Mouse (Mus musculus) erythroblast, adult 5-6 weeks (primary cell): ENCODE data around the gene 2310033P09Rik. TPM values are rescaled to one million over a fixed set of nuclear protein-coding genes. Genes with fewer than 3 reads are reported as not detected.

Experiments
- ATAC-seq: replicated peaks from 2 replicates; pipeline ENCODE4 v1.8.0; 2016; ENCODE audit warnings: moderate number of reproducible peaks, mild to moderate bottlenecking, moderate TSS enrichment, inconsistent platforms; ENCODE audit not compliant: poor library complexity, low FRiP score, severe bottlenecking
- total RNA-seq, 2 experiments: library from RNA; stranded (forward) in 1 of 2; stranded (reverse) in 1 of 2; fragments of 150-400 nt in 1 of 2; fragments of 200-764, 138-1000 nt in 1 of 2; gene quantifications; 2 replicates each; pipeline versions ENCODE4 v1.2.3 to v1.2.4; 2015 to 2017; ENCODE audit warnings: low replicate concordance in 2 of 2

The 2310033P09Rik gene
- total RNA-seq (2015; ENCODE audit: low replicate concordance) (0.77 and 6.9 TPM in 2 replicates), total RNA-seq (2017; ENCODE audit: low replicate concordance) (4.4 and 8.2 TPM in 2 replicates)

- ATAC-seq = peak; percentile 87
Observed at GRCm38 (mm10) chr11:59208153-59208831, at the start of gene 2310033P09Rik. Gene 2310033P09Rik (plus strand): TSS chr11:59208321.

- no peak for ATAC-seq
Observed at GRCm38 (mm10) chr11:59159099-59159498, 49.0 kb upstream of the 2310033P09Rik start.

DNA sequence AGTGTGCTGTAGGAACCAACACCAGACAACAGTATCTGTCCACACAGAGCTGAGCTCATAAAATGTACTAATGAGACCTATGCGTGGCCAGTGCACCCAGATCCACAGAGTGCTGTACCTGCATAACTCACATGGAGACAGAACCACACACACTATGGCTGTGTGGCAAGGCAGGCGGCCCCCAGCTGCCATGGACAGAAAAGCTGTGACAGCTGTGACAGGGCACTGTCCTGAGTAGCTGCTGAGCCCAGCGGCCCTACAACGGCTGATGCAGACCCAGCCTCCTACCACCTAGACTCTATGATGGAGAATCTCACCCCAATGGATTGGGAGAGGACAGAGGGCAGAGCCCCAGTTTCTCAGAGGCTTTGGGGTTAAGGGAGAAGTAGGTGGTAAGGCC is 48.6 kb upstream of the 2310033P09Rik start:
- ATAC-seq = no peak

GRCm38 (mm10) chr11:59161398-59161797 is 46.7 kb upstream of the 2310033P09Rik start:
- ATAC-seq = no peak

- peak; percentile 24; the same call in 1 of the 2 replicates for ATAC-seq
Observed at GRCm38 (mm10) chr11:59162443-59163254, 45.5 kb upstream of the 2310033P09Rik start.

GRCm38 (mm10) chr11:59163255-59164236 is 44.6 kb upstream of the 2310033P09Rik start, which contains the start of gene Iba57:
Gene Iba57 (minus strand): TSS chr11:59163739.
- ATAC-seq = peak; percentile 76

- ATAC-seq = peak; percentile 76
Observed at GRCm38 (mm10) chr11:59164384-59164783, 43.7 kb upstream of the 2310033P09Rik start.

DNA sequence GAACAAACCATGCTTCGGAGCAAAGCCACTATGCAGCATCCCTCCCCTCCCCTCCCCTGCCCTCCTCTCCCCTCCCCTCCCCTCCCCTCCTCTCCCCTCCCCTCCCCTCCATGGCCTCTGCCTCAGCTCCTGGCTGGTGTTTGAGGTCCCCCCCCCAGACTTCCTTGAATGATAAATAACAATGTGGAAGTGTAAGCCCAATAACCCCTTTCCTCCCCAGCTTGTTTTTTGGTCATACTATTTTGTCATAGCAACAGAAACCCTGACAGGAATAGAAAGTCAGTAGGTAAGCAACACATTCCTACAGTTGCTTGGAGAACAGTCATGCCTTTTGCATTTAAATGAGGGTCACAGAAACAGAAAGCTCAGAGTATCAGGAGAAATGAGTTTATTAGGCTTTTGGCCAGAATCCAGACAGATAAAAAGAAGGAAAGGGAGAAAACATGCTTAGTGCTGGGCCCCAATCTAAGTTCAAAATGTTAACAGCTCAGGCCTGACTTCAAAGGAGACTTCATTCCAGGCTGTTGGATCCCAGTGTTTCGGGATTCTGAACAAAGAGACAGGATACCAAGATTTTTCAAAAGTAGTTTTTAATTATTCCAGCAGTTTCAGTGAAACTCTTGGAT is 42.4 kb upstream of the 2310033P09Rik start:
- ATAC-seq = no peak

DNA sequence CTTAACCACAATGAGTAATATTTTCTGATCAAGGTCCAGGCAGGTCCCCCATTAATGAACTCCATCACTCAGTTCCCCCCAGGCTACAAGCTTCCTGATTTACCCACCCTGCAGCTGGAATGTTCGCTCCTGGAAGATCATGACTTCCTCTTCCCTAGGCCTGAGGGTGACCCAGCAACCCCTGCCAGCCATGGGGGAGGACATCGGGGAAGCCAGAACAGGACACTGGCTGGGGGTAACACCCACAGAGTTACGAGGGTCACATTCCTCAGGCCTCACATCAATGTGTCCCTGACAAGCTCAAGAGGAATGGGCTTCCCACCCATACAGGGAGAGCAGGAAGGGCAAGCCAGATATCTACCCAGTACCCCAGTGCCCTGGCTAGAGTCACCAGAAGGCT is 38.3 kb upstream of the 2310033P09Rik start:
- ATAC-seq = no peak

DNA sequence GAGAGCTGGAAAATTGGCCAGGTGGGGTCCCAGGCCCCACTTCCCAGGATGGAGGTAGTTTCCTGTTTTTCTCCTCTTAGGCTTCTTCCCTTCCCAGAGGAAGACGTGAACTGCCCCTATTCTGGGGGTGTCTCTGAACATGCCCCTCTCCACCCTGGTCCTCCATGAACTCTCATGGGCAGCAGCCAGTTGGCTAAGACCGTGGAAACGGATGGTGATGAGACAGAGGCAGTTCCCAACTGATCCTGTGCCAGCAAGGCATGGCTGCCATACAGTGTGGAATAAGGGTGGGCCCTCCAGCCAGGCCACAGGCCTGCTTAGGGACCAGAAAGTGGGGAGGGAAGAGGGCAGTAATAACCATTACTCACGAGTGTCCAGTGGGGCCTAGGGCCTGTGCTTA is 37.6 kb upstream of the 2310033P09Rik start:
- ATAC-seq = no peak

DNA sequence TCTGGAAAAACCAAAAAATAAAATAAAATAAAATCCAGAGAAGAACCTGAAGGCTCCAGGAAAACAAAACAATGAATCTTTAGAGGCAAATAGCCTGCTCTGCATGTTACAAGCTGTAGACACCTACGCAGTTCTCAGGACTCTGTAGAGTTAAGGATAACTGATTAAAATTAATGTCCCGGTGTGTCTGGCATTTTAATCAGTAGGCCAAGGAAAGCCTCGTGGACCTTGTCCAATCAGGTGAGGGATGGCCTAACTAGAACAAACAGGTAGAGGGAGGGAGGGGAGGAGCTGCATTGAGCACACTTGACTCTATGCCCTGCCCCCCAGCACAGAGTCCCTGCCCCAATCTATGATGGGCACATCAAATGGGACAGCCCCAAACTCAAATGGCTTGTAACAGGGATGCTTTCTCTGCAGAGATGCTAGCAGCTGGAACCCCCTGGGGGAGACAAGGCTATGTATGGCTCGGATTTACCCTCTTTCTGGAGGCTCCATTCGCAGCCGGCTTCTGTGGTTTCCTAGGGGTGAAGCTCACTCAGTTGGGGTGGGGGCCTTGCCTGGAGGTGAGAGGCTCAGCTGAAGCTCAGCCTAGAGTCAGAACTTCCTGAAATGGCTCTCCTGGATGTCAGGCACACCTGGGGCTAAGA is 33.8 kb upstream of the 2310033P09Rik start:
- no peak for ATAC-seq

GRCm38 (mm10) chr11:59176475-59176874 is 31.6 kb upstream of the 2310033P09Rik start:
- ATAC-seq = no peak

DNA sequence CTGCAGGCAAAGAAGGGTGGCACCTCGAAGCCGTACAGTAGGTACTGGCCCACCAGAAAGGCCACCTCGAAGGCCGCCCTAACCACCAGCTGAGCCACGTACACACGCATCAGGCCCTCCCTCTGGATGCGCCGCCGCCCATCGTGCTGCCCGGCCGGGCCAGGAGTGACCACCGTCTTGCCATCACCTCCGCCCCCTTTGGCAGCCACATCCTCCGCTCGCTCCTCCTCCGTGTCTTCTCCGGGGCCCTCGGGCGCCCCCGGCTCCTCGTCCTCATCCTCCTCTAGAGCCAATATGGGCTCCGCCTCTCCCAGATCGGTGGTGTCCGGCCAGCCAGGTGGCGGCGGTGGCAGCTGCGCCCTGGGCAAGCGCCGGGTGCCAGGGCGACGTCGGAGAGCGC is 31.2 kb upstream of the 2310033P09Rik start:
- no peak for ATAC-seq

- peak; percentile 42 for ATAC-seq
Observed at GRCm38 (mm10) chr11:59182864-59183331, 25.2 kb upstream of the 2310033P09Rik start, which contains the start of gene Gjc2. Gene Gjc2 (minus strand): TSS chr11:59183213.

DNA sequence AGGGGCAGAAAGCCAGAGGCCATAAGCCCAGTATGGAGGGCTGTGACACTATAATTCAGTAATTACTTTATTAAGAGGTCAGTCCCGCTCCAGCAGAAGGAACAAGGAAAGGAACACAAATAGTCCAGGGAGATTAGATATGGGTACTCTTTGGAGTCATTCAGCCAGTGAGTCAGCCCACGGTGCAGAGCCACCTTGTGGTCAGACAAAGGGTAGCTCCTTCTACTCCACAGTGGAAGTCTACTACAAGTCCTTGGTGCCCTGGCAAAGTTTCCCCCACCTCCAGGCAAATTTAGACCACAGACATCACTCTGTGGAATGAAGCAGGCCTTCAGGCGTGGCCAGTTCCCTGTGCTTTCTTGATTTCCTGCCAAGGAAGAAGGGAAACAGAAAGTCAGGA is 24.3 kb upstream of the 2310033P09Rik start:
- ATAC-seq = peak; percentile 88

GRCm38 (mm10) chr11:59185490-59185889 is 22.6 kb upstream of the 2310033P09Rik start:
- no peak for ATAC-seq

- no peak for ATAC-seq
Observed at GRCm38 (mm10) chr11:59187706-59188105, 20.4 kb upstream of the 2310033P09Rik start.

- peak; percentile 90 for ATAC-seq
Observed at GRCm38 (mm10) chr11:59191231-59192058, 16.7 kb upstream of the 2310033P09Rik start.
